9 mouse cellular contexts compared by ENCODE assay signal in the genomic region with DNA sequence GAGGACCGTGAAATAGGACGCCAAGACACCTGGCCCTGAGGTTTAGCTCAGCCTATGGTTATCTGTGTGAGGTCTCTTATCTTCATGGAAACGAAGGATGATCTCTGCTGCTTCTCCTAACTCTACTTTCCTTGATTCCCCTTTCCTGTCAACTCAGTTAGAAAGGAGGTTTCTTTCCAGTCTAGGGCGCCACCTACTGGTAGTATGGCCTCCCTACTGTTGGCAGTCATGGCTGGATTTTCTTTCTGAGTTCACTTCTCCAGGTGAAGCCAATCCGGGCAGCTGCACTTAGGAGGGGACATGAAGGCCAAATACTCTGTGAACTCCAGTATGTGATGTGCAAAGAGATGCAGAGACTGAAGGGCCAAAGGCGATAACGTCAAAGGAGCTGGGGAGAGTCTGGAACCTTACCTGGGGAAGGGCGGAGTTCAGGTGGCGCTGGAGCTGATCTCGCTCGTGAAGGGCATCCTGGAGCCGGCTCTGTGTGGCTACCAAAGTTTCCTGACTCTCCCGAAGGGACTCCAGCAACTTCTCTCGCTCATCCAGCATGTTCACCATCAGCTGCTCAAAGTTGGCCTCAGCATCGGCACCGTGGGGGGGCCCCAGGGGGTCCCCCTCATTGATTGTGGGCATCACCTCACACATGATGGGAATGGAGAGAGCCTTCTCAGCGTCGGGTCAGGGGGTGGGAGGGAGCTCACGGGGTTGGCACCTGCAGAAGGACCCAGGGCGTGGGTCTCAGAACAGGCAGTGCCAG. TPM values are rescaled to one million over a fixed set of nuclear protein-coding genes. Genes with fewer than 3 reads are reported as not detected.
A peak's percentile ranks its signal among the peaks of the same experiment; 100 is the strongest.
DNase-seq lines count a peak whose midpoint lies in the region; ATAC-seq and TF ChIP-seq lines count a peak whose summit lies in the region.
"Had no signal": no experiment of that assay in that cellular context is flagged by ENCODE, and none has a peak within 500 bp of the region (broad histone marks: within the 10 kb centered on the region; RNA-seq: fewer than 3 reads in every experiment).

No protein-coding gene starts in this region.

- H3K4me2 ChIP-seq in forebrain, embryonic 15.5 days (replicated peaks) = no peak overlapping the region
- H3K4me2 ChIP-seq in hindbrain, embryonic 11.5 days (replicated peaks; ENCODE audit: low read depth, low read length) = no peak overlapping the region

- H3K9me3 ChIP-seq in MEL (replicated peaks; ENCODE audit: insufficient read depth, low read length) = no peaks in the 10 kb centered on the region
- no peaks in the 10 kb centered on the region for H3K9me3 ChIP-seq in forebrain, embryonic 15.5 days
- H3K9me3 ChIP-seq in hindbrain, embryonic 11.5 days (ENCODE audit: control insufficient read depth, low read length) = no peaks in the 10 kb centered on the region

- no peaks in the 10 kb centered on the region for H3K4me1 ChIP-seq in MEL (ENCODE audit: control insufficient read depth in 1 of 2, insufficient read depth in 2 of 2, low read length in 2 of 2)
- peaks cover 17% of the 10 kb centered on the region for H3K4me1 ChIP-seq in forebrain, embryonic 15.5 days
- no peaks in the 10 kb centered on the region; the same call in 1 of the 2 replicates for H3K4me1 ChIP-seq in hindbrain, embryonic 11.5 days (replicated peaks; ENCODE audit: control insufficient read depth, insufficient read depth, low read length)

- peak; percentile 33; the same call in 1 of the 2 replicates for ATAC-seq in forebrain, embryonic 15.5 days (replicated peaks)
- ATAC-seq in hindbrain, embryonic 11.5 days (ENCODE audit: low FRiP score) = no peak

- peaks cover 0 to 2% of the 10 kb centered on the region in 2 experiments; a peak in 2 of 4 replicates for H3K27me3 ChIP-seq in MEL (ENCODE audit: control insufficient read depth in 1 of 2, insufficient read depth in 2 of 2, low read length in 2 of 2)
- no peaks in the 10 kb centered on the region for H3K27me3 ChIP-seq in forebrain, embryonic 15.5 days
- H3K27me3 ChIP-seq in hindbrain, embryonic 11.5 days (ENCODE audit: control insufficient read depth, insufficient read depth, low read length) = no peaks in the 10 kb centered on the region

- H3K79me2 ChIP-seq in MEL (ENCODE audit: control insufficient read depth, insufficient read depth, low read length, poor library complexity) = no peaks in the 10 kb centered on the region

- H3K27ac ChIP-seq in MEL (ENCODE audit: control insufficient read depth, low read depth, low read length) = no peak overlapping the region
- H3K27ac ChIP-seq in forebrain, embryonic 15.5 days (replicated peaks) = no peak overlapping the region
- no peak overlapping the region for H3K27ac ChIP-seq in hindbrain, embryonic 11.5 days (ENCODE audit: low read depth, low read length)

- peak; percentile 76 for DNase-seq in MEL (ENCODE audit: low read depth, low spot score)
- DNase-seq in c-Kit-positive CD71-negative TER-119-negative erythroid progenitor cells, embryonic 14.5 days (ENCODE audit: low read depth) = peak; percentile 56
- peak; percentile 88 for DNase-seq in hindbrain, embryonic 11.5 days (ENCODE audit: low spot score)
- peak; percentile 68 to 92 for DNase-seq in layer of hippocampus, postnatal 25 days (ENCODE audit: extremely low spot score in 1 of 2, low spot score in 1 of 2)
- peak; percentile 46 to 84 for DNase-seq in lung, postnatal 4 days
- peak; percentile 83 for DNase-seq in retina, postnatal 1 day
- peak; percentile 52 for DNase-seq in urinary bladder, adult 2 months (ENCODE audit: low spot score)

- TF ChIP-seq POLR2A in MEL (IDR thresholded peaks at IDR 0.05; ENCODE audit: control insufficient read depth in 1 of 2, insufficient read depth in 1 of 2, low read depth in 1 of 2, low read length in 2 of 2, poor library complexity in 1 of 2) = no peak

- TF ChIP-seq CTCF in MEL (IDR thresholded peaks at IDR 0.05 in 2 of 3, conservative IDR thresholded peaks at IDR 0.05 in 1 of 3; ENCODE audit: control insufficient read depth in 1 of 3, insufficient read depth in 1 of 3, low read depth in 2 of 3, low read length in 3 of 3, poor library complexity in 1 of 3, severe bottlenecking in 1 of 3) = peak; percentile 82 to 98 (median 96)

- no peaks in the 10 kb centered on the region for H3K36me3 ChIP-seq in MEL (ENCODE audit: control insufficient read depth in 1 of 2, insufficient read depth in 2 of 2, low read length in 2 of 2)
- no peaks in the 10 kb centered on the region for H3K36me3 ChIP-seq in forebrain, embryonic 15.5 days
- no peaks in the 10 kb centered on the region for H3K36me3 ChIP-seq in hindbrain, embryonic 11.5 days (ENCODE audit: control insufficient read depth, insufficient read depth, low read length)

- no peak for TF ChIP-seq EP300 in MEL (IDR thresholded peaks at IDR 0.05; ENCODE audit: low read depth in 1 of 2, low read length in 2 of 2)

- H3K4me3 ChIP-seq in MEL (ENCODE audit: control insufficient read depth in 1 of 2, insufficient read depth in 1 of 2, low read depth in 2 of 2, low read length in 2 of 2) = no peak overlapping the region
- no peak overlapping the region for H3K4me3 ChIP-seq in forebrain, embryonic 15.5 days
- no peak overlapping the region for H3K4me3 ChIP-seq in hindbrain, embryonic 11.5 days (ENCODE audit: low read depth, low read length)

- no peak overlapping the region for H3K9ac ChIP-seq in MEL (ENCODE audit: control insufficient read depth, low read depth, low read length, poor library complexity, severe bottlenecking)
- no peak overlapping the region for H3K9ac ChIP-seq in forebrain, embryonic 15.5 days (replicated peaks)
- no peak overlapping the region for H3K9ac ChIP-seq in hindbrain, embryonic 11.5 days (ENCODE audit: low read depth, low read length)

- TF ChIP-seq RAD21 in MEL (IDR thresholded peaks at IDR 0.05; ENCODE audit: low read depth, low read length) = peak; percentile 93

- WGBS in forebrain, embryonic 15.5 days = 59% methylated on average over 20 of the region's 20 CpGs
- WGBS in hindbrain, embryonic 11.5 days = 60% methylated on average over 20 of the region's 20 CpGs

TF ChIP-seq in MEL, 35 proteins besides CTCF, POLR2A, EP300 and RAD21:
- TF ChIP-seq UBTF (IDR thresholded peaks at IDR 0.05; ENCODE audit: borderline replicate concordance, insufficient read depth, low read depth, low read length) = no peak
- TF ChIP-seq JUND (IDR thresholded peaks at IDR 0.05; ENCODE audit: low read depth, low read length) = 0 out of 2 replicates have a peak, but pooled peaks have one; percentile 19
- no peak for TF ChIP-seq SIN3A (IDR thresholded peaks at IDR 0.05; ENCODE audit: low read length)
- TF ChIP-seq ZC3H11A (IDR thresholded peaks at IDR 0.05; ENCODE audit: low read depth, low read length) = peak; percentile 85
- TF ChIP-seq ZMIZ1 (IDR thresholded peaks at IDR 0.05; ENCODE audit: low read depth, low read length) = no peak
- TF ChIP-seq ELF1 (IDR thresholded peaks at IDR 0.05; ENCODE audit: low read depth, low read length) = no peak
- no peak for TF ChIP-seq CHD2 (IDR thresholded peaks at IDR 0.05; ENCODE audit: low read length)
- no peak for TF ChIP-seq POLR2AphosphoS5 (IDR thresholded peaks at IDR 0.05; ENCODE audit: borderline replicate concordance, low read depth, low read length)
- peak; percentile 88 for TF ChIP-seq SMC3 (IDR thresholded peaks at IDR 0.05; ENCODE audit: low read depth, low read length)
- TF ChIP-seq ZNF384 (IDR thresholded peaks at IDR 0.05; ENCODE audit: low read depth, low read length) = no peak
- peak; percentile 41; the same call in 1 of the 2 replicates for TF ChIP-seq BHLHE40 (IDR thresholded peaks at IDR 0.05; ENCODE audit: borderline replicate concordance, low read depth, low read length)
- no peak for TF ChIP-seq RCOR1 (IDR thresholded peaks at IDR 0.05; ENCODE audit: low read depth, low read length)
- no peak for TF ChIP-seq CHD1 (IDR thresholded peaks at IDR 0.05; ENCODE audit: low read depth, low read length)
- TF ChIP-seq MEF2A (IDR thresholded peaks at IDR 0.05; ENCODE audit: extremely low read depth, insufficient replicate concordance, low read depth, low read length, poor library complexity, severe bottlenecking) = no peak
TF ChIP-seq in MEL: peak in this region for 4.

RNA-seq across cellular contexts. Expression of a gene that starts 0.7 kb away (rescaled TPM):
- total RNA-seq in MEL (2012; rRNA removed) = not detected in 2 replicates
- under 1 TPM in 1 of 2 experiments, not detected in 1; 0.11 TPM for polyA plus RNA-seq in MEL (2012; ENCODE audit: insufficient read depth in 1 of 2, insufficient read length in 2 of 2, low read depth in 1 of 2, low replicate concordance in 2 of 2, missing spikeins in 1 of 2)
- 9.3 and 11.3 TPM in 2 replicates for polyA plus RNA-seq in forebrain, embryonic 15.5 days (2015; fragmentation: Nextera tagmentation; extraction: Ambion mirVana)
- polyA plus RNA-seq in hindbrain, embryonic 11.5 days (2014; fragmentation: Nextera tagmentation; extraction: Ambion mirVana) = 1.9 and 2.1 TPM in 2 replicates
- 10 to 100 TPM; 69.3 to 78.8 TPM for total RNA-seq in layer of hippocampus, postnatal 25 days (2021)
- polyA plus RNA-seq in urinary bladder, adult 2 months (2012; rRNA removed) = 8.4 and 8.6 TPM in 2 replicates

RNA-seq across cellular contexts. Expression of a gene that starts 29.7 kb away (rescaled TPM):
- total RNA-seq in MEL (2012; rRNA removed) = 54.2 and 69.3 TPM in 2 replicates
- polyA plus RNA-seq in MEL (2012; ENCODE audit: insufficient read depth in 1 of 2, insufficient read length in 2 of 2, low read depth in 1 of 2, low replicate concordance in 2 of 2, missing spikeins in 1 of 2) = 100 to 1,000 TPM in 1 of 2 experiments, 10 to 100 TPM in 1; 82.7 to 131 TPM
- 139 and 150 TPM in 2 replicates for polyA plus RNA-seq in forebrain, embryonic 15.5 days (2015; fragmentation: Nextera tagmentation; extraction: Ambion mirVana)
- polyA plus RNA-seq in hindbrain, embryonic 11.5 days (2014; fragmentation: Nextera tagmentation; extraction: Ambion mirVana) = 126 and 128 TPM in 2 replicates
- 10 to 100 TPM; 73.0 to 91.4 TPM for total RNA-seq in layer of hippocampus, postnatal 25 days (2021)
- polyA plus RNA-seq in urinary bladder, adult 2 months (2012; rRNA removed) = 55.4 and 57.5 TPM in 2 replicates

RNA-seq across cellular contexts. Expression of a gene that starts 42.3 kb away (rescaled TPM):
- total RNA-seq in MEL (2012; rRNA removed) = not detected in 2 replicates
- not detected for polyA plus RNA-seq in MEL (2012; ENCODE audit: insufficient read depth in 1 of 2, insufficient read length in 2 of 2, low read depth in 1 of 2, low replicate concordance in 2 of 2, missing spikeins in 1 of 2)
- 0.22 TPM in 1 of 2 replicates, not detected in the other for polyA plus RNA-seq in forebrain, embryonic 15.5 days (2015; fragmentation: Nextera tagmentation; extraction: Ambion mirVana)
- 5.5 and 12.2 TPM in 2 replicates for polyA plus RNA-seq in hindbrain, embryonic 11.5 days (2014; fragmentation: Nextera tagmentation; extraction: Ambion mirVana)
- total RNA-seq in layer of hippocampus, postnatal 25 days (2021) = not detected
- not detected in 2 replicates for polyA plus RNA-seq in urinary bladder, adult 2 months (2012; rRNA removed)
- polyA plus RNA-seq: macrophage had no signal

RNA-seq across cellular contexts. Expression of a gene that starts 53.7 kb away (rescaled TPM):
- not detected in 2 replicates for total RNA-seq in MEL (2012; rRNA removed)
- polyA plus RNA-seq in MEL (2012; ENCODE audit: insufficient read depth in 1 of 2, insufficient read length in 2 of 2, low read depth in 1 of 2, low replicate concordance in 2 of 2, missing spikeins in 1 of 2) = not detected
- not detected in 2 replicates for polyA plus RNA-seq in forebrain, embryonic 15.5 days (2015; fragmentation: Nextera tagmentation; extraction: Ambion mirVana)
- not detected in 2 replicates for polyA plus RNA-seq in hindbrain, embryonic 11.5 days (2014; fragmentation: Nextera tagmentation; extraction: Ambion mirVana)
- not detected for total RNA-seq in layer of hippocampus, postnatal 25 days (2021)
- polyA plus RNA-seq in urinary bladder, adult 2 months (2012; rRNA removed) = not detected in 2 replicates
- polyA plus RNA-seq: macrophage had no signal
